Mouse (Mus musculus) C2C12 (cell line): Measurements from ENCODE around the gene Gm6583. TPM values are rescaled to one million over a fixed set of nuclear protein-coding genes. Genes with fewer than 3 reads are reported as not detected.

Experiments
- H3K27me3 ChIP-seq: one replicate; pipeline ENCODE4 v1.6.1; 2011; ENCODE audit not compliant: control insufficient read depth, insufficient read depth, insufficient read length
- H3K36me3 ChIP-seq: one replicate; pipeline ENCODE4 v1.6.1; 2011; ENCODE audit not compliant: control insufficient read depth, insufficient read depth
- H3K4me3 ChIP-seq: one replicate; pipeline ENCODE4 v1.5.1; 2011; ENCODE audit warnings: mild to moderate bottlenecking, control low read depth; ENCODE audit not compliant: poor library complexity, insufficient read depth, severe bottlenecking
- H3K79me2 ChIP-seq: one replicate; pipeline ENCODE4 v1.6.1; 2011; ENCODE audit not compliant: control insufficient read depth, insufficient read depth
- H3K79me3 ChIP-seq: one replicate; pipeline ENCODE4 v1.6.1; 2011; ENCODE audit warnings: low read depth, control low read depth
- H3ac ChIP-seq: one replicate; pipeline ENCODE3; 2011; ENCODE audit warnings: low read depth; ENCODE audit not compliant: control insufficient read depth, insufficient read length
- CEBPB ChIP-seq: IDR thresholded peaks from one replicate; pipeline ENCODE4 v1.6.1; 2011; ENCODE audit warnings: low read depth, mild to moderate bottlenecking, control low read depth, moderate library complexity
- CTCF ChIP-seq: IDR thresholded peaks from one replicate; pipeline ENCODE4 v1.5.1; 2011; ENCODE audit not compliant: control insufficient read depth, insufficient read depth, insufficient read length
- FOSL1 ChIP-seq: IDR thresholded peaks from one replicate; pipeline ENCODE4 v1.8.0; 2011; ENCODE audit warnings: mild to moderate bottlenecking, low read length; ENCODE audit not compliant: poor library complexity, insufficient read depth, severe bottlenecking
- MAX ChIP-seq: IDR thresholded peaks from one replicate; pipeline ENCODE4 v1.6.1; 2011; ENCODE audit warnings: mild to moderate bottlenecking, control low read depth
- MYOD1 ChIP-seq: IDR thresholded peaks from one replicate; pipeline ENCODE4 v1.6.1; 2011; ENCODE audit warnings: low read depth; ENCODE audit not compliant: control insufficient read depth, insufficient read length
- MYOG ChIP-seq: IDR thresholded peaks from one replicate; pipeline ENCODE4 v1.6.1; 2011; ENCODE audit not compliant: control insufficient read depth, insufficient read length; ENCODE audit errors: extremely low read depth
- USF1 ChIP-seq: IDR thresholded peaks from one replicate; pipeline ENCODE4 v1.6.1; 2011; ENCODE audit warnings: low read depth, mild to moderate bottlenecking, control low read depth, moderate library complexity
- polyA plus RNA-seq: library from polyadenylated mRNA; unstranded; fragments of >200 nt; fragmentation: generic; extraction: Trizol; gene quantifications from one replicate; pipeline ENCODE4 v1.2.1, GENCODE M21; 2012; ENCODE audit warnings: missing spikeins

Gm6583 gene
- polyA plus RNA-seq, 1 experiment: 0.04 TPM

DNA sequence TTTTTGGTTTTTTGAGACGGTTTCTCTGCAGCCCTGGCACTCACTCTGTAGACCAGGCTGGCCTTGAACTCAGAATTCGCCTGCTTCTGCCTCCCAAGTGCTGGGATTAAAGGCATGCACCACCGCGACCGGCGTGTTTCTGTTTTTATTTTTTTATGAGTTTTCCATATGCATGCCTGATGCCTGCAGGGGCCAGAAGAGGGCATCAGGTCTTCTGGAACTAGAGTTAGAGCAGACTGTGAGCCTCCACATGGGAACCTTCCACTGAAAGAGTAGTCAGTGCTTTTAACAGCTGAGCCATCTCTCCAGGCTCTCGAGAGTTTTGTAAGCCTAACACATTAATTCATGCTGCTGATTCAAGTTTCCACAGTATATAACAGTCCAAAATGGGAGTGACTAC is 16.6 kb downstream of the Gm6583 start:
- peaks cover 51% of the 10 kb centered on the region for H3K36me3 ChIP-seq
- no peaks in the 10 kb centered on the region for H3K27me3 ChIP-seq
- no peak overlapping the region for H3ac ChIP-seq
- peaks cover 7% of the 10 kb centered on the region for H3K79me3 ChIP-seq
- peaks cover 22% of the 10 kb centered on the region for H3K79me2 ChIP-seq
- TF ChIP-seq CEBPB (no peak), MYOD1 (no peak), MAX (no peak), MYOG (no peak), CTCF (no peak), FOSL1 (no peak)
- no peak overlapping the region for H3K4me3 ChIP-seq

DNA sequence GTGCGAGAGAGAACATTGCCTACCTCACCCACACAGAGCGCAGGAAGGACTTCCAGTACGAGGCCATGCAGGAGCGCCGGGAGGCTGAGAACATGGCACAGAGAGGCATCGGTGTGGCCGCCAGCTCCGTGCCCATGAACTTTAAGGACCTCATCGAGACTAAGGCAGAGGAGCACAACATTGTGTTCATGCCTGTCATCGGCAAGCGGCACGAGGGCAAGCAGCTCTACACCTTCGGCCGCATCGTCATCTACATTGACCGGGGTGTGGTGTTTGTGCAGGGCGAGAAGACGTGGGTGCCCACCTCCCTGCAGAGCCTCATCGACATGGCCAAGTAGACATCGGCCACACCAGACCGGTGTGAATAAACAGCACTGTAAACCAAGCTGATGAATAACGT is 18.8 kb downstream of the Gm6583 start:
- no peak for TF ChIP-seq CTCF
- TF ChIP-seq FOSL1: no peak
- no peak for TF ChIP-seq MYOD1
- TF ChIP-seq USF1: no peak
- TF ChIP-seq MAX: no peak
- TF ChIP-seq MYOG: no peak
- no peak for TF ChIP-seq CEBPB
- Histone ChIP-seq H3K79me2 (peaks cover 2% of the 10 kb centered on the region), H3K79me3 (peaks cover 3% of the 10 kb centered on the region), H3K4me3 (no peak overlapping the region), H3ac (no peak overlapping the region), H3K36me3 (peaks cover 71% of the 10 kb centered on the region), H3K27me3 (no peaks in the 10 kb centered on the region)

DNA sequence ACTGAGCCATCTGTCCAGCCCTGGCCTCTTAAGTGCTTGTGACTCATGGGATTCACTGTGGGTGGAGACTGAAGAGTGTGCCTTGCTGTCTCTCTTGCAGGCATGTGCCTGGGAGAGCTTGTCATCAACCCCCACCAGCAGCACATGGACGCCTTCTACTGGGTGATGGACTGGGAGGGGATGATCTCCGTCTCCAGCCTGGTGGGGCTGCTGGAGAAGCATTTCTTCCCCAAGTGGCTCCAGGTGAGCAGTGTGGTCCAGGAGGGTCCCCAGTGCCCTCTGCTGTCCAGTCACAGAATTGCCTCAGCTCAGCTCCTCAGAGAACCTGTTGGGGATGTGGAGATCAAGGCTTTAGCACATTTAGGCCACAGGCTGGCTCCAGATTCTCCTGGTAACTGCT is 20.4 kb downstream of the Gm6583 start:
- Histone ChIP-seq H3K4me3 (no peak overlapping the region), H3K27me3 (no peaks in the 10 kb centered on the region), H3K36me3 (peaks cover 86% of the 10 kb centered on the region), H3K79me2 (no peaks in the 10 kb centered on the region), H3K79me3 (no peaks in the 10 kb centered on the region), H3ac (no peak overlapping the region)
- peak; percentile 67 for TF ChIP-seq MAX
- peak; percentile 37 for TF ChIP-seq CTCF
- TF ChIP-seq USF1: no peak

DNA sequence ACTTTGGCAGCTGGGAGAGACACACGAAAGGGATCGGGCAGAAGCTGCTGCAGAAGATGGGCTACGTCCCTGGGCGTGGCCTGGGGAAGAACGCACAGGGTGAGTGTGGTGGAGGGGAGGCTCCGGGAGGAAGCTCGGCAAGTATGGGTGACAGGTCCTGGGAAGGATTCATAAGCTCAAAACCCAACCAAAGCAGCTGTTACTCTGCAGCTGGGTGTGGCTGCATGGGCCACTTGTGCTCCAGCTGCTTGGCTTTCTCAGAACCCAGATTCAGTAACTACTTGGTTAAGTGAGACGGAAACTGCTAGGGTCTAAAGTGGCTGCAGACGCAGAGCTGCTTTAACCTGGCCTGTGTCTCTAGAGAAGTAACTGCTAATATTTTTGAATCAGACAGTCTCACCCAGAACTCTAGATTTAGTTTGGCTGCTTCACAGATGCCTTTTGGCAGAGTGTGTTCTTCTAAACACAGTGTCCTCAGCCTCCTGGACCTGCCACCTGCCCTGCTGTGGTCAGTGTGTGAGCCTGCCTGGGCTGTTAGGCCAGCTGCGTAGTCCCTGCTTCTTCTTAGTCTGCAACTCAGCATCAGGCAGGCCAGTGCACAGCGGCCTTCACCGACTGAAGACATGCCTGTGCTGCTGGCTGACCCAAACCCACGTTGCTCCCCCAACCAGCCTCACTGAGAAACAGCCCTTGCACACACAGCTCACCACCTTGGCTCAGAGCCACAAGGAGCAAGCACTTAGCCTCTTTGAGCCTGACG is 25.8 kb downstream of the Gm6583 start:
- Histone ChIP-seq H3K27me3 (no peaks in the 10 kb centered on the region), H3K79me2 (peaks cover 24% of the 10 kb centered on the region), H3ac (no peak overlapping the region), H3K4me3 (no peak overlapping the region), H3K36me3 (peaks cover 60% of the 10 kb centered on the region), H3K79me3 (peaks cover 17% of the 10 kb centered on the region)
- no peak for TF ChIP-seq MYOG
- TF ChIP-seq CTCF: no peak
- TF ChIP-seq CEBPB: no peak
- TF ChIP-seq MYOD1: no peak
- TF ChIP-seq USF1: no peak
- TF ChIP-seq FOSL1: no peak
- no peak for TF ChIP-seq MAX

DNA sequence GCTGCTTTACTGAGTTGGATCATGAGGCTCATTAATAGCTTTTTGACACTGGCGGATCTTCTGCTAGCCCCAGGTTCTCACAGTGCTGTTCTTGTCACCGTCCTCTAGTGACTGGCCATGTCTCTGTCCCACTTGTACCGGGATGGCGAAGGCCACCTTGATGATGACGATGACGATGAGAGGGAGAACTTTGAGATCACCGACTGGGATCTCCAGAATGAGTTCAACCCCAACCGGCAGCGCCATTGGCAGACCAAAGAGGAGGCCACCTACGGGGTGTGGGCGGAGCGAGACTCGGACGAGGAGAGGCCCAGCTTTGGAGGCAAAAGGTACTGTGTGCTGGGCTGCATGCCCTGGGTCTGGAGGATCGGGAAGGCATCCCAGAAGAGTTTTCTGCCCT is 28.0 kb downstream of the Gm6583 start:
- Histone ChIP-seq H3K79me2 (peaks cover 24% of the 10 kb centered on the region), H3K36me3 (peaks cover 39% of the 10 kb centered on the region), H3K4me3 (no peak overlapping the region), H3K27me3 (no peaks in the 10 kb centered on the region), H3K79me3 (peaks cover 17% of the 10 kb centered on the region), H3ac (no peak overlapping the region)
- TF ChIP-seq CEBPB: no peak
- TF ChIP-seq CTCF: no peak
- no peak for TF ChIP-seq MAX
- no peak for TF ChIP-seq MYOG
- no peak for TF ChIP-seq MYOD1
- TF ChIP-seq USF1: no peak

DNA sequence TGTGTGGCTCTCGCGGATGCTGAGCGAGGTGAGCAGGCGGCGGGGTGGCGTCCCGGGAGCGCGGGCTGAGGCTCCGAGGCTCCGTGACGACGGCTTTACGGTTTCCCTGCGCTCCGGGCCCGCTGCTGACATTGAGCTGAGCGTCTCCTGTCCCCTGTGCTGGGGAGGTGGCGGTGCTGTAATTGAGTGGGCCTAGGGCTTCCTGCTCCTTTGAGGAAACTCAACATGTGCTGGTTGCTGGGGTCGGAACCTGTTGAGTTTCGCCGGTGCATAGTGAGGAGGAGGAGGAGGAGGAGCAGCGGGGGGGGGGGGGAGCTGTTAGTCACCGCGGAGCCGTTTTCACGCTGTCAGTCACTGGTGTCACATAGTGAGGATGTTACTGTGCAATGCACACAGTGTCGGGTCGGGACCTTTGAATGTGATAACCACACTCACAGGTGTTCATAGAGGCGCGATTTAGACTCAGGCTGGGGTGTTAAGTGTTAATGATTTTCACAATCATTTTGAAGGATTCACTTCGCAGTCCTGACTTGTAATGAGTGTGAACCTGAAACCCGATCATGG is 29.3 kb downstream of the Gm6583 start:
- peaks cover 28% of the 10 kb centered on the region for H3K36me3 ChIP-seq
- H3K79me3 ChIP-seq: peaks cover 17% of the 10 kb centered on the region
- H3ac ChIP-seq: peak overlapping the region; percentile 85
- peaks cover 24% of the 10 kb centered on the region for H3K79me2 ChIP-seq
- TF ChIP-seq MYOG: no peak
- TF ChIP-seq CTCF: no peak
- TF ChIP-seq FOSL1: no peak
- no peak for TF ChIP-seq CEBPB
- no peak for TF ChIP-seq MAX
- no peak for TF ChIP-seq USF1
- TF ChIP-seq MYOD1: no peak
- H3K27me3 ChIP-seq: no peaks in the 10 kb centered on the region
- H3K4me3 ChIP-seq: peak overlapping the region; percentile 71
